Mouse (Mus musculus): ENCODE measurements around the gene Ly6g6d. TPM values are rescaled to one million over a fixed set of nuclear protein-coding genes. Genes with fewer than 3 reads are reported as not detected.

Ly6g6d gene
- polyA plus RNA-seq, 1 experiment from 2014 or later = 4.3 TPM

GRCm38 (mm10) chr17:35092403-35093198 lies 14.7 kb upstream of the Ly6g6d start:
- ATAC-seq (ENCODE audit: low FRiP score, low TSS enrichment) = no peak
- Histone ChIP-seq H3K27ac (ENCODE audit: low read depth, low read length) (no peak overlapping the region), H3K4me1 (ENCODE audit: control insufficient read depth, insufficient read depth, low read length) (peaks cover 15% of the 10 kb centered on the region), H3K27me3 (ENCODE audit: control insufficient read depth, insufficient read depth, low read length) (no peaks in the 10 kb centered on the region), H3K36me3 (ENCODE audit: control insufficient read depth, insufficient read depth, low read length) (peaks cover 44% of the 10 kb centered on the region), H3K9ac (ENCODE audit: low read depth, low read length) (no peak overlapping the region), H3K4me2 (replicated peaks; ENCODE audit: low read depth, low read length) (no peak overlapping the region), H3K9me3 (ENCODE audit: control insufficient read depth, low read length) (no peaks in the 10 kb centered on the region), H3K4me3 (ENCODE audit: low read length) (no peak overlapping the region)
- WGBS = 83% methylated on average over 14 of the region's 14 CpGs

- no peaks in the 10 kb centered on the region for H3K27me3 ChIP-seq (ENCODE audit: control insufficient read depth, insufficient read depth, low read length)
- H3K9ac ChIP-seq (ENCODE audit: low read depth, low read length) = peak overlapping the region; percentile 86; the same call in 1 of the 2 replicates
- H3K4me2 ChIP-seq (replicated peaks; ENCODE audit: low read depth, low read length) = peak overlapping the region; percentile 67
- ATAC-seq (ENCODE audit: low FRiP score, low TSS enrichment) = no peak
- H3K27ac ChIP-seq (ENCODE audit: low read depth, low read length) = no peak overlapping the region
- H3K4me3 ChIP-seq (ENCODE audit: low read length) = peak overlapping the region; percentile 64
- H3K36me3 ChIP-seq (ENCODE audit: control insufficient read depth, insufficient read depth, low read length) = peaks cover 26% of the 10 kb centered on the region
- H3K9me3 ChIP-seq (ENCODE audit: control insufficient read depth, low read length) = no peaks in the 10 kb centered on the region
- WGBS = 67% methylated on average over 8 of the region's 8 CpGs
- peaks cover 12% of the 10 kb centered on the region for H3K4me1 ChIP-seq (ENCODE audit: control insufficient read depth, insufficient read depth, low read length)
These were observed 12.5 kb upstream of the Ly6g6d start for GRCm38 (mm10) chr17:35090166-35090932.

- H3K4me2 ChIP-seq (replicated peaks; ENCODE audit: low read depth, low read length) = peak within 1 kb of the TSS; percentile 67
- H3K9me3 ChIP-seq (ENCODE audit: control insufficient read depth, low read length) = no peaks in the 10 kb centered on the region
- H3K27me3 ChIP-seq (ENCODE audit: control insufficient read depth, insufficient read depth, low read length) = no peaks in the 10 kb centered on the region
- peaks cover 20% of the 10 kb centered on the region for H3K36me3 ChIP-seq (ENCODE audit: control insufficient read depth, insufficient read depth, low read length)
- H3K4me3 ChIP-seq (ENCODE audit: low read length) = peak within 1 kb of the TSS; percentile 64
- peak; percentile 98 for ATAC-seq (ENCODE audit: low FRiP score, low TSS enrichment)
- peaks cover 12% of the 10 kb centered on the region for H3K4me1 ChIP-seq (ENCODE audit: control insufficient read depth, insufficient read depth, low read length)
- H3K9ac ChIP-seq (ENCODE audit: low read depth, low read length) = peak within 1 kb of the TSS; percentile 86
- 4% methylated on average over 53 of the region's 67 CpGs for WGBS
- peak within 1 kb of the TSS; percentile 95 for H3K27ac ChIP-seq (ENCODE audit: low read depth, low read length)
These were observed 11.2 kb upstream of the Ly6g6d start, which contains the start of gene Abhd16a for GRCm38 (mm10) chr17:35088825-35089644. TSS of gene Abhd16a (plus strand) at chr17:35089263.

- H3K9me3 ChIP-seq (ENCODE audit: control insufficient read depth, low read length) = no peaks in the 10 kb centered on the region
- H3K27ac ChIP-seq (ENCODE audit: low read depth, low read length) = no peak overlapping the region
- ATAC-seq (ENCODE audit: low FRiP score, low TSS enrichment) = no peak
- peaks cover 12% of the 10 kb centered on the region for H3K4me1 ChIP-seq (ENCODE audit: control insufficient read depth, insufficient read depth, low read length)
- H3K27me3 ChIP-seq (ENCODE audit: control insufficient read depth, insufficient read depth, low read length) = no peaks in the 10 kb centered on the region
- no peak overlapping the region for H3K4me2 ChIP-seq (replicated peaks; ENCODE audit: low read depth, low read length)
- H3K36me3 ChIP-seq (ENCODE audit: control insufficient read depth, insufficient read depth, low read length) = peaks cover 15% of the 10 kb centered on the region
- 61% methylated on average over 2 of the region's 2 CpGs for WGBS
- H3K4me3 ChIP-seq (ENCODE audit: low read length) = no peak overlapping the region
- no peak overlapping the region for H3K9ac ChIP-seq (ENCODE audit: low read depth, low read length)
These were observed 10.3 kb upstream of the Ly6g6d start for GRCm38 (mm10) chr17:35088151-35088550.

- H3K27me3 ChIP-seq (ENCODE audit: control insufficient read depth, insufficient read depth, low read length) = no peaks in the 10 kb centered on the region
- H3K4me2 ChIP-seq (replicated peaks; ENCODE audit: low read depth, low read length) = no peak within 1 kb of the TSS
- H3K36me3 ChIP-seq (ENCODE audit: control insufficient read depth, insufficient read depth, low read length) = no peaks in the 10 kb centered on the region
- no peak within 1 kb of the TSS for H3K27ac ChIP-seq (ENCODE audit: low read depth, low read length)
- H3K4me1 ChIP-seq (ENCODE audit: control insufficient read depth, insufficient read depth, low read length) = peaks cover 7% of the 10 kb centered on the region
- WGBS = 85% methylated on average over 7 of the region's 7 CpGs
- no peaks in the 10 kb centered on the region for H3K9me3 ChIP-seq (ENCODE audit: control insufficient read depth, low read length)
- no peak for ATAC-seq (ENCODE audit: low FRiP score, low TSS enrichment)
- H3K9ac ChIP-seq (ENCODE audit: low read depth, low read length) = no peak within 1 kb of the TSS
- H3K4me3 ChIP-seq (ENCODE audit: low read length) = no peak within 1 kb of the TSS
These were observed 7.5 kb upstream of the Ly6g6d start, which contains the start of gene Ly6g6f for GRCm38 (mm10) chr17:35085208-35085865. TSS of gene Ly6g6f (minus strand) at chr17:35085610.

- Histone ChIP-seq H3K27me3 (ENCODE audit: control insufficient read depth, insufficient read depth, low read length) (no peaks in the 10 kb centered on the region), H3K36me3 (ENCODE audit: control insufficient read depth, insufficient read depth, low read length) (no peaks in the 10 kb centered on the region), H3K27ac (ENCODE audit: low read depth, low read length) (no peak overlapping the region), H3K4me1 (ENCODE audit: control insufficient read depth, insufficient read depth, low read length) (no peaks in the 10 kb centered on the region), H3K9me3 (ENCODE audit: control insufficient read depth, low read length) (no peaks in the 10 kb centered on the region), H3K4me3 (ENCODE audit: low read length) (no peak overlapping the region), H3K4me2 (replicated peaks; ENCODE audit: low read depth, low read length) (no peak overlapping the region), H3K9ac (ENCODE audit: low read depth, low read length) (no peak overlapping the region)
- 85% methylated on average over 3 of the region's 3 CpGs for WGBS
- ATAC-seq (ENCODE audit: low FRiP score, low TSS enrichment) = no peak
These were observed 6.1 kb upstream of the Ly6g6d start for GRCm38 (mm10) chr17:35083929-35084497.

GRCm38 (mm10) chr17:35082841-35083576 lies 5.1 kb upstream of the Ly6g6d start:
- 81% methylated on average over 16 of the region's 16 CpGs for WGBS
- H3K27me3 ChIP-seq (ENCODE audit: control insufficient read depth, insufficient read depth, low read length) = peaks cover 2% of the 10 kb centered on the region; the same call in 1 of the 2 replicates
- H3K4me2 ChIP-seq (replicated peaks; ENCODE audit: low read depth, low read length) = no peak overlapping the region
- no peak overlapping the region for H3K9ac ChIP-seq (ENCODE audit: low read depth, low read length)
- no peaks in the 10 kb centered on the region for H3K36me3 ChIP-seq (ENCODE audit: control insufficient read depth, insufficient read depth, low read length)
- no peak for ATAC-seq (ENCODE audit: low FRiP score, low TSS enrichment)
- no peaks in the 10 kb centered on the region for H3K9me3 ChIP-seq (ENCODE audit: control insufficient read depth, low read length)
- no peak overlapping the region for H3K27ac ChIP-seq (ENCODE audit: low read depth, low read length)
- H3K4me3 ChIP-seq (ENCODE audit: low read length) = no peak overlapping the region
- no peaks in the 10 kb centered on the region for H3K4me1 ChIP-seq (ENCODE audit: control insufficient read depth, insufficient read depth, low read length)
